Mouse (Mus musculus) liver, adult 2 months (tissue): Measurements from ENCODE around the gene Oas1g.

Experiments used
- CTCF ChIP-seq: fragments of 200-500 bp; IDR thresholded peaks from 2 replicates; pipeline ENCODE4 v1.5.1; 2011; ENCODE audit warnings: low read depth, low read length, control low read depth
- POLR2A ChIP-seq: fragments of 200-500 bp; IDR thresholded peaks from 2 replicates; pipeline ENCODE4 v1.6.1; 2011; ENCODE audit warnings: low read length, control low read depth; ENCODE audit not compliant: insufficient read depth; ENCODE audit errors: extremely low read depth

GRCm38 (mm10) chr5:120927036-120927435, 39.6 kb upstream of the Oas1g start:
- peak; percentile 35; the same call in 1 of the 2 replicates for TF ChIP-seq CTCF
- no peak for TF ChIP-seq POLR2A
